Mouse (Mus musculus) midbrain, postnatal 0 days (tissue): ENCODE measurements around the gene Dock1. TPM values are rescaled to one million over a fixed set of nuclear protein-coding genes. Genes with fewer than 3 reads are reported as not detected.

ENCODE experiments used
- ATAC-seq: fragments of 200-750 bp; cut with Nextera tagmentation; 2 replicates; pipeline ENCODE4 v1.8.0; 2017; ENCODE audit warnings: moderate number of reproducible peaks, mild to moderate bottlenecking, moderate TSS enrichment, moderate library complexity; ENCODE audit not compliant: low FRiP score
- DNase-seq: peaks from one replicate; pipeline ENCODE4 v3.0.0-alpha.2; 2015; ENCODE audit warnings: low spot score
- H3K27ac ChIP-seq: fragments of 300-500 bp; sonication (generic); 2 replicates; pipeline ENCODE4 v1.5.1; 2014; ENCODE audit warnings: low read depth, mild to moderate bottlenecking, low read length, mixed read lengths
- H3K27me3 ChIP-seq: fragments of 300-500 bp; sonication (generic); 2 replicates; pipeline ENCODE4 v1.6.1; 2014; ENCODE audit warnings: low read length, control low read depth, mixed read lengths; ENCODE audit not compliant: insufficient read depth
- H3K36me3 ChIP-seq: fragments of 300-500 bp; sonication (generic); 2 replicates; pipeline ENCODE4 v1.6.1; 2014; ENCODE audit warnings: low read length, control low read depth, mixed read lengths; ENCODE audit not compliant: insufficient read depth
- H3K4me1 ChIP-seq: fragments of 300-500 bp; sonication (generic); 2 replicates; pipeline ENCODE4 v1.6.1; 2014; ENCODE audit warnings: mild to moderate bottlenecking, control low read depth, antibody characterized with exemption, low read length, mixed read lengths; ENCODE audit not compliant: insufficient read depth
- H3K4me2 ChIP-seq: fragments of 300-500 bp; sonication (generic); 2 replicates; pipeline ENCODE4 v1.6.1; 2014; ENCODE audit warnings: low read depth, mild to moderate bottlenecking, low read length, mixed read lengths; ENCODE audit not compliant: poor library complexity, severe bottlenecking
- H3K4me3 ChIP-seq: fragments of 300-500 bp; sonication (generic); 2 replicates; pipeline ENCODE4 v1.5.1; 2014; ENCODE audit warnings: low read depth, mild to moderate bottlenecking, low read length, moderate library complexity
- H3K9ac ChIP-seq: fragments of 300-500 bp; sonication (generic); replicated peaks from 2 replicates; pipeline ENCODE4 v1.6.1; 2014; ENCODE audit warnings: mild to moderate bottlenecking, low read length, moderate library complexity, mixed read lengths; ENCODE audit not compliant: poor library complexity, severe bottlenecking
- H3K9me3 ChIP-seq: fragments of 300-500 bp; sonication (generic); 2 replicates; pipeline ENCODE4 v1.6.1; 2016; ENCODE audit warnings: low read length, control low read depth
- CTCF ChIP-seq: IDR thresholded peaks from 2 replicates; pipeline ENCODE4 v1.5.1; 2016; ENCODE audit warnings: antibody characterized with exemption, mild to moderate bottlenecking
- WGBS: fragments of 180-500 bp; shearing (Covaris S2); extraction: QIAGEN DNeasy Blood & Tissue Kit; methylation state at CpG from one replicate; pipeline ENCODE4 v1.1.7; 2014; 5-methylcytosine and 5-hydroxymethylcytosine counted together
- polyA plus RNA-seq: library from polyadenylated mRNA; unstranded; fragments of >200 nt; fragmentation: Nextera tagmentation; extraction: Ambion mirVana; gene quantifications from 2 replicates; pipeline ENCODE4 v1.2.1, GENCODE M21; 2015
- total RNA-seq: library from RNA; depleted of rRNA; stranded (reverse); fragments of >200 nt; gene quantifications from 2 replicates; pipeline ENCODE4 v1.2.3, GENCODE M21; 2014

Dock1 gene
- total and polyA plus RNA-seq, 2 experiments from 2014 or later, result 5.3 to 14.2 TPM

DNA sequence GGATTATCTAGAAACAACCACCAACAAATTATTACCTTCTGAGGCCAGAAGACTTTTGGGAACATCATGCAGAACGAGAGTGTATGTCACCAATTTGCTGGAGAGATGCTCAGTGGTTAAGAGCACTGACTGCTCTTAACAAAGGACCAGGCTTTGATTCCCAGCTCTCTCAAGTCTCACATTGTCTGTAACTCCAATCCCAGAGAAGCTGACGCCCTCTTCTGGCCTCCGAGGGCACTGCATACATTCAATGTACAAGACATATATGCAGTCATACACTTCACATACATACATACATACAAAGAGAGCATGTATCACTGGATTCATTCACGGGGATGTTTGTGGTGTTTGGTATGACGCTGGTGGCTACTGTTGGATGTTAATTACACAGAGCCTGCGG lies 271.4 kb downstream of the Dock1 start:
- over 99% methylated on average over 6 of the region's 6 CpGs for WGBS
- Histone ChIP-seq H3K4me2 (no peak overlapping the region), H3K27ac (no peak overlapping the region), H3K36me3 (no peaks in the 10 kb centered on the region), H3K9me3 (no peaks in the 10 kb centered on the region), H3K9ac (no peak overlapping the region), H3K27me3 (no peaks in the 10 kb centered on the region), H3K4me1 (peaks cover 6% of the 10 kb centered on the region; the same call in 1 of the 2 replicates), H3K4me3 (no peak overlapping the region)
- ATAC-seq, result no peak
- TF ChIP-seq CTCF, result no peak
- DNase-seq, result no peak

DNA sequence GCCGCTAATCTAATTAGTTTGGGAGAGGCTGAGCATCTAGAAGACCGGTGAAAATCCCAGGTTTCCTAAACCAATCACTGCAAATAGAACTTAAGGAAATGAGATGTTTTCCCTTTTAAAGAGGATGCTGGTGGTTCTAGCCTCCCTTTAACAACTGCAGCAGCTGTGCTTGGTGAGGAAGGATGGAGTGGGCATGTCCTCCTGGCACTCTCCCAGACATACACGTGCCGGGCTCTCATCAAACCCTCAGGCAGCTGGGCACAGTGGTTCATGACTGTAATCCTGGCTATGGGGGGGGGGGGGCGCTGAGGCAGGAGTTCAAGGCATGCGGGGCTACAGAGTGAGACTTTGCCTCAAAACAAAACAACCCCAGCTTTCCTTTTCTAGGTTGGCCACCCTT lies 272.6 kb downstream of the Dock1 start:
- Histone ChIP-seq H3K9ac (no peak overlapping the region), H3K4me2 (no peak overlapping the region), H3K9me3 (no peaks in the 10 kb centered on the region), H3K36me3 (no peaks in the 10 kb centered on the region), H3K27ac (no peak overlapping the region), H3K27me3 (no peaks in the 10 kb centered on the region), H3K4me3 (no peak overlapping the region), H3K4me1 (peaks cover 6% of the 10 kb centered on the region; the same call in 1 of the 2 replicates)
- TF ChIP-seq CTCF, result no peak
- DNase-seq (no peak), ATAC-seq (no peak)
- 71% methylated on average over 6 of the region's 6 CpGs for WGBS

DNA sequence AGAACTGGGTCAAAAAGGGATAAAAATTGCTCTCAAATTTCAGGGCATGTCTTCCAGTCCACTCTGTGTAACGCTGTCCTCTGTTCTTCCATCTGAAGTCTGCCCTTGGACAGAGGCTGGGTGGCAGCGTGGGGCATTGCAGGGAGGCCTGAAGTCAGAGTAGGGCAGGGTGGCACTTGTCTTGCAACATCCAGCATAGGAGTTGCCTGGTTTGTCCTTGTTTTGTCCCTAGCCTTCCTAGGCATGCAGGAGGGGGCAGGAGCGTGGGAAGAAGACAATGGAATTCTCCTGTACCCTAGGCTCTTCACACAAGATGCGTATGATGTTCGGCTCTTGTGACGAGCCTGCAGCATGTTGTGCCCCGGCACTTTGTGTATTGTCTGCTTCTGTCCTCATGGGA lies 273.2 kb downstream of the Dock1 start:
- TF ChIP-seq CTCF, result no peak
- 70% methylated on average over 7 of the region's 7 CpGs for WGBS

DNA sequence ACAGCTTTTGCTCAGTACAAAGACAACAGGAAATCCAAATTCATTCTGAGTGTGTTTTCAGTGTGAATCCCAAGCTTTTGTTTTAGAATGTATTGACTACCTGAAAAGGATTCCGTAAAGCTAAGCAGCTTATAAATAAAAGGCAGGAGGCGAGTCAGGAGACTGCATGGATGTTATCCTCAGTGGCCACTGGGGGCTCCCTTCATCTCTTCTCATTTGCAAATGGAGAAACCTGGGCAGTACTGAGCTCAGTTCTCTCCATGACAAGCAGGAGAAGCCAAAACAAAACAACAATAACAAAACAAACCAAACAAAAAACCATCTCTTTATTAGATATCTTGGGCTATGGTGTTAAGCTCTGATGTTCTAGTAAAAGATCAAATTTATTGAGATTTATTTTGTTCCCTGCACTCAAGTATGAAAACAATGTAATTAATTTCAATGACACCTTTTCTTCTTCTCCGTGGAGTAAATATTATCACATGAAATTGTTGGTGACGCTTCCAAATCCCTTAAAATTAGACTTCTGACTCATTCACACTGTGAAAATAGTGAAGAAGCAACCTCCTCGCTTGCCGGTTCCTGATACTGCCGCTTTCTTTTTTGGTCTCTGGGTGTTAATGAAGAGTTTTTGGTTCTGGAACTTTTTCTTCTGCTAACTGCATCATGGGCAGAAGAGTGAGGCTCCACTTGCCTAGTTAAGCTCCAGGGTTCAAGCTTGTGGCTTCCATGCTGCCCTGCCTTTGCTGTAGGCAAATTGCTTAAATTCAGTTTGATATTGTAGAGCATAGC lies 275.7 kb downstream of the Dock1 start:
- H3K27ac ChIP-seq, result no peak overlapping the region
- 75% methylated on average over 7 of the region's 7 CpGs for whole genome bisulfite sequencing
- H3K9ac ChIP-seq, result no peak overlapping the region
- no peaks in the 10 kb centered on the region for H3K9me3 ChIP-seq
- ATAC-seq (no peak), DNase-seq (peak; percentile 49)
- H3K4me1 ChIP-seq, result no peaks in the 10 kb centered on the region
- no peak overlapping the region for H3K4me2 ChIP-seq
- H3K27me3 ChIP-seq, result no peaks in the 10 kb centered on the region
- H3K36me3 ChIP-seq, result no peaks in the 10 kb centered on the region
- H3K4me3 ChIP-seq, result no peak overlapping the region
- peak; percentile 61 for TF ChIP-seq CTCF

More for the DNA sequence above, 273.2 kb downstream of the Dock1 start:
- Histone ChIP-seq H3K9ac (no peak overlapping the region), H3K9me3 (no peaks in the 10 kb centered on the region), H3K36me3 (no peaks in the 10 kb centered on the region), H3K27ac (no peak overlapping the region), H3K4me2 (no peak overlapping the region), H3K4me1 (peaks cover 2% of the 10 kb centered on the region; the same call in 1 of the 2 replicates), H3K27me3 (no peaks in the 10 kb centered on the region), H3K4me3 (no peak overlapping the region)
- DNase-seq, result no peak
- ATAC-seq, result no peak

DNA sequence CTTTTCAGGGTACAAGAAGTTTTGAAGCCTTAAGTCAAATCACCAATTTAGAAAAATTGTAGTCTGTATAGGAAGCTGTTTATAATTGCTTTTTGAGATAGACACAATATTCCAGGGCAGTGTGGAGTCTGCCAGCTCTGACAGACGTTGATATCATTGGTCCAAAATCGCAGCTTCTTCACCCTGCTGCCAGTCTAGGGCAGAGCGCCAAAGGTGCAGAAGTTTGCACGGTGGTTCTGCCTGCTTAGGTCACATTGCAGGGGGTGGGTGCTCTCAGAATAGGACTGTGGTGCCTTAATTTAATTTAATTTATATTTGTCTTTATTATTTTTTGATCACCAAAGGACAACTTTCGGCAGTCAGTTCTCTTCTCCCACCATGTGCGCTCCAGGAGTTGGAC lies 288.6 kb downstream of the Dock1 start:
- no peaks in the 10 kb centered on the region for H3K36me3 ChIP-seq
- no peak overlapping the region for H3K4me2 ChIP-seq
- no peak overlapping the region for H3K27ac ChIP-seq
- no peaks in the 10 kb centered on the region for H3K27me3 ChIP-seq
- H3K4me3 ChIP-seq, result no peak overlapping the region
- no peak for ATAC-seq
- no peak for TF ChIP-seq CTCF
- H3K9ac ChIP-seq, result no peak overlapping the region
- no peak for DNase-seq
- 90% methylated on average over 6 of the region's 6 CpGs for WGBS
- H3K4me1 ChIP-seq, result no peaks in the 10 kb centered on the region
- H3K9me3 ChIP-seq, result no peaks in the 10 kb centered on the region

DNA sequence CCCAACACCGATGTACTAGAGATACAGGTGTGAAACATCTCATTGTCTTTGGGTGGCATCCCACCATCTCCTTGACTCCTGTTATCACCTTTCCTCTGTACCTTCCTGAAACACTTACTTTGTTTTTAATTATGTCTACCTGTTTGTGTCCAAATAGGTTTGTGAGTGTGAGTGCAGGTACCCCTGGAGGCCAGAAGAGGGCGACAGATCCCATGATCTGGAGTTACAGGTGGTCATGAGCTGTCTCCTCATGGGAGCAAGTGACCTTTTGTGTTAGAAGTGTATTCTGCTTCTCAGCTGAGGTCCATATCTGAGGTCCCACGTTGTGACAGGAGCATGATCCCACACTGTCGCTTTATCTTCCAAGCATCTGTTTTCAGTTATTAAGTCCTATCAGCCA lies 290.4 kb downstream of the Dock1 start:
- Histone ChIP-seq H3K4me2 (no peak overlapping the region), H3K4me1 (no peaks in the 10 kb centered on the region), H3K27me3 (no peaks in the 10 kb centered on the region), H3K9me3 (no peaks in the 10 kb centered on the region), H3K9ac (no peak overlapping the region), H3K36me3 (no peaks in the 10 kb centered on the region), H3K4me3 (no peak overlapping the region), H3K27ac (no peak overlapping the region)
- no peak for ATAC-seq
- 69% methylated on average over 4 of the region's 4 CpGs for WGBS
- DNase-seq, result no peak
- peak; percentile 53 for TF ChIP-seq CTCF
